Mouse (Mus musculus): ENCODE data around the gene Cdhr5. TPM values are rescaled to one million over a fixed set of nuclear protein-coding genes. Genes with fewer than 3 reads are reported as not detected.

Cdhr5 gene
- 0.42 and 1.6 TPM in 2 replicates for polyA plus RNA-seq (2015; fragmentation: Nextera tagmentation; extraction: Ambion mirVana)

- H3K27me3 ChIP-seq (ENCODE audit: control insufficient read depth, insufficient read depth, low read depth, low read length), result peaks cover 21% of the 10 kb centered on the region
- no peak within 1 kb of the TSS for H3K4me3 ChIP-seq (ENCODE audit: low read depth, low read length)
- no peak within 1 kb of the TSS for H3K27ac ChIP-seq (ENCODE audit: low read length)
- H3K4me2 ChIP-seq (ENCODE audit: low read depth, low read length), result no peak within 1 kb of the TSS
- no peak for ATAC-seq (ENCODE audit: low read depth)
- H3K9ac ChIP-seq (ENCODE audit: low read depth, low read length), result no peak within 1 kb of the TSS
- WGBS (ENCODE audit: insufficient replicate concordance), result 57% methylated on average over 11 of the region's 11 CpGs
- H3K9me3 ChIP-seq (replicated peaks; ENCODE audit: control insufficient read depth, low read length), result no peaks in the 10 kb centered on the region
- no peaks in the 10 kb centered on the region for H3K36me3 ChIP-seq (ENCODE audit: control insufficient read depth, insufficient read depth)
- H3K4me1 ChIP-seq (ENCODE audit: control insufficient read depth, low read depth, low read length), result no peaks in the 10 kb centered on the region
These were observed at the start of gene Cdhr5 for GRCm38 (mm10) chr7:141276546-141276945. TSS of gene Cdhr5 (minus strand) at chr7:141276786.

GRCm38 (mm10) chr7:141324686-141325085, 48.1 kb upstream of the Cdhr5 start:
- no peak overlapping the region for H3K9ac ChIP-seq (ENCODE audit: low read depth, low read length)
- ATAC-seq (ENCODE audit: low read depth), result no peak
- peaks cover 33% of the 10 kb centered on the region for H3K36me3 ChIP-seq (ENCODE audit: control insufficient read depth, insufficient read depth)
- no peak overlapping the region for H3K27ac ChIP-seq (ENCODE audit: low read length)
- peaks cover 23% of the 10 kb centered on the region for H3K4me1 ChIP-seq (ENCODE audit: control insufficient read depth, low read depth, low read length)
- H3K4me3 ChIP-seq (ENCODE audit: low read depth, low read length), result no peak overlapping the region
- WGBS (ENCODE audit: insufficient replicate concordance), result 90% methylated on average over 1 of the region's 1 CpGs
- no peaks in the 10 kb centered on the region for H3K27me3 ChIP-seq (ENCODE audit: control insufficient read depth, insufficient read depth, low read depth, low read length)
- H3K9me3 ChIP-seq (replicated peaks; ENCODE audit: control insufficient read depth, low read length), result no peaks in the 10 kb centered on the region
- no peak overlapping the region for H3K4me2 ChIP-seq (ENCODE audit: low read depth, low read length)

- no peak overlapping the region for H3K9ac ChIP-seq (ENCODE audit: low read depth, low read length)
- no peak overlapping the region for H3K4me3 ChIP-seq (ENCODE audit: low read depth, low read length)
- no peak overlapping the region for H3K27ac ChIP-seq (ENCODE audit: low read length)
- WGBS (ENCODE audit: insufficient replicate concordance), result 70% methylated on average over 2 of the region's 2 CpGs
- H3K9me3 ChIP-seq (replicated peaks; ENCODE audit: control insufficient read depth, low read length), result no peaks in the 10 kb centered on the region
- H3K4me2 ChIP-seq (ENCODE audit: low read depth, low read length), result no peak overlapping the region
- no peak for ATAC-seq (ENCODE audit: low read depth)
- peaks cover 52% of the 10 kb centered on the region for H3K36me3 ChIP-seq (ENCODE audit: control insufficient read depth, insufficient read depth)
- no peaks in the 10 kb centered on the region; the same call in none of the 2 replicates for H3K4me1 ChIP-seq (ENCODE audit: control insufficient read depth, low read depth, low read length)
- no peaks in the 10 kb centered on the region for H3K27me3 ChIP-seq (ENCODE audit: control insufficient read depth, insufficient read depth, low read depth, low read length)
These were observed 42.9 kb upstream of the Cdhr5 start for GRCm38 (mm10) chr7:141319446-141319845.

- no peak overlapping the region for H3K9ac ChIP-seq (ENCODE audit: low read depth, low read length)
- ATAC-seq (ENCODE audit: low read depth), result no peak
- no peaks in the 10 kb centered on the region for H3K9me3 ChIP-seq (replicated peaks; ENCODE audit: control insufficient read depth, low read length)
- H3K4me1 ChIP-seq (ENCODE audit: control insufficient read depth, low read depth, low read length), result no peaks in the 10 kb centered on the region
- H3K27ac ChIP-seq (ENCODE audit: low read length), result no peak overlapping the region
- 43% methylated on average over 1 of the region's 1 CpGs for WGBS (ENCODE audit: insufficient replicate concordance)
- no peak overlapping the region for H3K4me3 ChIP-seq (ENCODE audit: low read depth, low read length)
- peaks cover 52% of the 10 kb centered on the region for H3K36me3 ChIP-seq (ENCODE audit: control insufficient read depth, insufficient read depth)
- H3K27me3 ChIP-seq (ENCODE audit: control insufficient read depth, insufficient read depth, low read depth, low read length), result no peaks in the 10 kb centered on the region
- H3K4me2 ChIP-seq (ENCODE audit: low read depth, low read length), result no peak overlapping the region
These were observed 41.1 kb upstream of the Cdhr5 start for GRCm38 (mm10) chr7:141317619-141318132.

GRCm38 (mm10) chr7:141315974-141316373, 39.4 kb upstream of the Cdhr5 start:
- no peak overlapping the region for H3K9ac ChIP-seq (ENCODE audit: low read depth, low read length)
- no peak for ATAC-seq (ENCODE audit: low read depth)

GRCm38 (mm10) chr7:141315076-141315475, 38.5 kb upstream of the Cdhr5 start:
- H3K9ac ChIP-seq (ENCODE audit: low read depth, low read length), result no peak overlapping the region
- H3K36me3 ChIP-seq (ENCODE audit: control insufficient read depth, insufficient read depth), result peaks cover 37% of the 10 kb centered on the region
- WGBS (ENCODE audit: insufficient replicate concordance), result 69% methylated on average over 8 of the region's 8 CpGs
- no peak overlapping the region for H3K4me2 ChIP-seq (ENCODE audit: low read depth, low read length)
- no peak overlapping the region for H3K4me3 ChIP-seq (ENCODE audit: low read depth, low read length)
- no peaks in the 10 kb centered on the region for H3K4me1 ChIP-seq (ENCODE audit: control insufficient read depth, low read depth, low read length)
- H3K27ac ChIP-seq (ENCODE audit: low read length), result no peak overlapping the region
- no peaks in the 10 kb centered on the region for H3K27me3 ChIP-seq (ENCODE audit: control insufficient read depth, insufficient read depth, low read depth, low read length)
- ATAC-seq (ENCODE audit: low read depth), result no peak
- no peaks in the 10 kb centered on the region for H3K9me3 ChIP-seq (replicated peaks; ENCODE audit: control insufficient read depth, low read length)

More at GRCm38 (mm10) chr7:141315974-141316373, 39.4 kb upstream of the Cdhr5 start:
- Histone ChIP-seq H3K4me3 (ENCODE audit: low read depth, low read length) (no peak overlapping the region), H3K36me3 (ENCODE audit: control insufficient read depth, insufficient read depth) (peaks cover 37% of the 10 kb centered on the region), H3K27ac (ENCODE audit: low read length) (no peak overlapping the region), H3K4me1 (ENCODE audit: control insufficient read depth, low read depth, low read length) (no peaks in the 10 kb centered on the region), H3K27me3 (ENCODE audit: control insufficient read depth, insufficient read depth, low read depth, low read length) (no peaks in the 10 kb centered on the region), H3K4me2 (ENCODE audit: low read depth, low read length) (no peak overlapping the region), H3K9me3 (replicated peaks; ENCODE audit: control insufficient read depth, low read length) (no peaks in the 10 kb centered on the region)
- WGBS (ENCODE audit: insufficient replicate concordance), result 72% methylated on average over 5 of the region's 5 CpGs

GRCm38 (mm10) chr7:141314416-141314815, 37.8 kb upstream of the Cdhr5 start:
- 72% methylated on average over 2 of the region's 2 CpGs for WGBS (ENCODE audit: insufficient replicate concordance)
- H3K9ac ChIP-seq (ENCODE audit: low read depth, low read length), result no peak overlapping the region
- no peaks in the 10 kb centered on the region for H3K9me3 ChIP-seq (replicated peaks; ENCODE audit: control insufficient read depth, low read length)
- no peaks in the 10 kb centered on the region for H3K4me1 ChIP-seq (ENCODE audit: control insufficient read depth, low read depth, low read length)
- H3K4me3 ChIP-seq (ENCODE audit: low read depth, low read length), result no peak overlapping the region
- H3K27me3 ChIP-seq (ENCODE audit: control insufficient read depth, insufficient read depth, low read depth, low read length), result no peaks in the 10 kb centered on the region
- no peak overlapping the region for H3K27ac ChIP-seq (ENCODE audit: low read length)
- peaks cover 37% of the 10 kb centered on the region for H3K36me3 ChIP-seq (ENCODE audit: control insufficient read depth, insufficient read depth)
- no peak for ATAC-seq (ENCODE audit: low read depth)
- H3K4me2 ChIP-seq (ENCODE audit: low read depth, low read length), result no peak overlapping the region

- ATAC-seq (ENCODE audit: low read depth), result 0 out of 2 replicates have a peak, but pooled peaks have one; percentile 28
- Histone ChIP-seq H3K4me3 (ENCODE audit: low read depth, low read length) (no peak overlapping the region), H3K4me2 (ENCODE audit: low read depth, low read length) (no peak overlapping the region), H3K9ac (ENCODE audit: low read depth, low read length) (no peak overlapping the region), H3K36me3 (ENCODE audit: control insufficient read depth, insufficient read depth) (peaks cover 26% of the 10 kb centered on the region), H3K27ac (ENCODE audit: low read length) (no peak overlapping the region), H3K9me3 (replicated peaks; ENCODE audit: control insufficient read depth, low read length) (no peaks in the 10 kb centered on the region), H3K4me1 (ENCODE audit: control insufficient read depth, low read depth, low read length) (peaks cover 4% of the 10 kb centered on the region), H3K27me3 (ENCODE audit: control insufficient read depth, insufficient read depth, low read depth, low read length) (no peaks in the 10 kb centered on the region)
- 75% methylated on average over 4 of the region's 4 CpGs for WGBS (ENCODE audit: insufficient replicate concordance)
These were observed 28.0 kb upstream of the Cdhr5 start for GRCm38 (mm10) chr7:141304537-141304936.

- 0 out of 2 replicates have a peak, but pooled peaks have one; percentile 12 for ATAC-seq (ENCODE audit: low read depth)
- no peaks in the 10 kb centered on the region for H3K9me3 ChIP-seq (replicated peaks; ENCODE audit: control insufficient read depth, low read length)
- no peak overlapping the region for H3K27ac ChIP-seq (ENCODE audit: low read length)
- 68% methylated on average over 1 of the region's 1 CpGs for WGBS (ENCODE audit: insufficient replicate concordance)
- H3K36me3 ChIP-seq (ENCODE audit: control insufficient read depth, insufficient read depth), result peaks cover 20% of the 10 kb centered on the region
- H3K9ac ChIP-seq (ENCODE audit: low read depth, low read length), result no peak overlapping the region
- H3K27me3 ChIP-seq (ENCODE audit: control insufficient read depth, insufficient read depth, low read depth, low read length), result no peaks in the 10 kb centered on the region
- no peak overlapping the region for H3K4me2 ChIP-seq (ENCODE audit: low read depth, low read length)
- peaks cover 4% of the 10 kb centered on the region for H3K4me1 ChIP-seq (ENCODE audit: control insufficient read depth, low read depth, low read length)
- H3K4me3 ChIP-seq (ENCODE audit: low read depth, low read length), result no peak overlapping the region
These were observed 26.2 kb upstream of the Cdhr5 start for GRCm38 (mm10) chr7:141302702-141303268.
